Mouse (Mus musculus) megakaryocyte progenitor cell, adult 5-6 weeks (primary cell): ENCODE measurements around the gene Rims3. TPM values are rescaled to one million over a fixed set of nuclear protein-coding genes. Genes with fewer than 3 reads are reported as not detected.

ENCODE experiments used
- ATAC-seq: replicated peaks from 2 replicates; pipeline ENCODE4 v1.8.0; 2016; ENCODE audit warnings: mild to moderate bottlenecking, moderate TSS enrichment, inconsistent platforms; ENCODE audit not compliant: poor library complexity
- total RNA-seq, 2 experiments: library from RNA; stranded (forward) in 1 of 2; stranded (reverse) in 1 of 2; fragments of 157-497, 149-512 nt in 1 of 2; fragments of 200-1000 nt in 1 of 2; gene quantifications; 2 replicates each; pipeline versions ENCODE4 v1.2.3 to v1.2.4; 2015 to 2017

Rims3 gene
- total RNA-seq, 2 experiments from 2014 or later = 0.07 TPM; not detected in 1

- no peak for ATAC-seq
These were observed 5.2 kb upstream of the Rims3 start for GRCm38 (mm10) chr4:120849451-120849850.

- peak; percentile 80 for ATAC-seq
These were observed 3.7 kb upstream of the Rims3 start for GRCm38 (mm10) chr4:120850946-120851345.

GRCm38 (mm10) chr4:120855360-120856060, 894 bp downstream of the Rims3 start:
- ATAC-seq = no peak

- no peak for ATAC-seq
These were observed 1.8 kb downstream of the Rims3 start for GRCm38 (mm10) chr4:120856376-120856775.

- no peak for ATAC-seq
These were observed 5.2 kb downstream of the Rims3 start for GRCm38 (mm10) chr4:120859865-120860264.

- peak; percentile 89 for ATAC-seq
These were observed 11.6 kb downstream of the Rims3 start for GRCm38 (mm10) chr4:120866211-120866610.

- no peak for ATAC-seq
These were observed 13.6 kb downstream of the Rims3 start for GRCm38 (mm10) chr4:120868246-120868645.

GRCm38 (mm10) chr4:120868988-120869387, 14.4 kb downstream of the Rims3 start:
- no peak for ATAC-seq

- ATAC-seq = no peak
These were observed 15.7 kb downstream of the Rims3 start for GRCm38 (mm10) chr4:120870262-120870748.

- ATAC-seq = no peak
These were observed 21.3 kb downstream of the Rims3 start for GRCm38 (mm10) chr4:120875961-120876360.

GRCm38 (mm10) chr4:120878728-120879127, 24.1 kb downstream of the Rims3 start:
- no peak for ATAC-seq

- ATAC-seq = no peak
These were observed 24.8 kb downstream of the Rims3 start for GRCm38 (mm10) chr4:120879386-120879785.

GRCm38 (mm10) chr4:120880731-120881432, 26.3 kb downstream of the Rims3 start:
- ATAC-seq = peak; percentile 80

GRCm38 (mm10) chr4:120882002-120882625, 27.5 kb downstream of the Rims3 start:
- no peak for ATAC-seq

GRCm38 (mm10) chr4:120885208-120886120, 30.8 kb downstream of the Rims3 start:
- ATAC-seq = no peak

- ATAC-seq = no peak
These were observed 31.5 kb downstream of the Rims3 start for GRCm38 (mm10) chr4:120886131-120886530.

GRCm38 (mm10) chr4:120886811-120887210, 32.2 kb downstream of the Rims3 start:
- no peak for ATAC-seq

- peak; percentile 84 for ATAC-seq
These were observed 32.9 kb downstream of the Rims3 start for GRCm38 (mm10) chr4:120887381-120888112.

GRCm38 (mm10) chr4:120888884-120889283, 34.3 kb downstream of the Rims3 start:
- ATAC-seq = no peak
